Mouse (Mus musculus) stomach, postnatal 0 days (tissue): ENCODE data around the gene Stub1.

ENCODE experiments used
- CTCF ChIP-seq: IDR thresholded peaks from 2 replicates; pipeline ENCODE4 v1.5.1; 2016; ENCODE audit warnings: antibody characterized with exemption, low read depth, mild to moderate bottlenecking, moderate library complexity
- EP300 ChIP-seq: optimal IDR thresholded peaks from 2 replicates; pipeline ENCODE3; 2016; ENCODE audit warnings: antibody characterized with exemption

- TF ChIP-seq EP300 (no peak), CTCF (no peak)
Observed at GRCm38 (mm10) chr17:25792615-25793014, 40.6 kb downstream of the Stub1 start, which contains the start of gene Fam173a.
